ENCODE assay signal across 28 mouse cellular contexts in genomic region chr5:106643434-106643833, GRCm38 (mm10). TPM values are rescaled to one million over a fixed set of nuclear protein-coding genes. Genes with fewer than 3 reads are reported as not detected.
DNase-seq lines count a peak whose midpoint lies in the region; ATAC-seq and TF ChIP-seq lines count a peak whose summit lies in the region.
"Had no signal": no experiment of that assay in that cellular context is flagged by ENCODE, and none has a peak within 500 bp of the region (broad histone marks: within the 10 kb centered on the region; RNA-seq: fewer than 3 reads in every experiment).

No protein-coding gene starts in this region.

- H3K4me2 ChIP-seq in liver, embryonic 13.5 days: no peak overlapping the region
- no peak overlapping the region for H3K4me2 ChIP-seq in liver, postnatal 0 days (ENCODE audit: low read depth, low read length)
- H3K4me2 ChIP-seq in midbrain, embryonic 11.5 days: no peak overlapping the region
- H3K4me2 ChIP-seq in midbrain, embryonic 13.5 days (replicated peaks): no peak overlapping the region
- H3K4me2 ChIP-seq in intestine, embryonic 15.5 days (replicated peaks): no peak overlapping the region
- H3K4me2 ChIP-seq: embryonic facial prominence, embryonic 12.5 days; forebrain, embryonic 13.5 days had no signal

- intact Hi-C loops in gastrocnemius, adult 2 months (cut with DNase I): no loop called here
- intact Hi-C loops in gastrocnemius, postnatal 36 days (cut with DNase I): loop anchor here (10.0 kb wide), 1 partner anchor 279 kb away; no protein-coding TSS in a partner anchor

- H3K27ac ChIP-seq in gastrocnemius, adult 2 months: peak overlapping the region; percentile 20; the same call in 1 of the 2 replicates
- H3K27ac ChIP-seq in liver, embryonic 13.5 days: no peak overlapping the region
- no peak overlapping the region for H3K27ac ChIP-seq in liver, postnatal 0 days (ENCODE audit: low read depth)
- no peak overlapping the region for H3K27ac ChIP-seq in midbrain, embryonic 11.5 days (ENCODE audit: low read depth, low read length)
- H3K27ac ChIP-seq in midbrain, embryonic 13.5 days: no peak overlapping the region
- H3K27ac ChIP-seq in intestine, embryonic 15.5 days: no peak overlapping the region
- H3K27ac ChIP-seq: embryonic facial prominence, embryonic 10.5 days; embryonic facial prominence, embryonic 12.5 days; forebrain, embryonic 13.5 days had no signal

- peaks cover 10% of the 10 kb centered on the region for H3K4me1 ChIP-seq in liver, embryonic 13.5 days (replicated peaks)
- no peaks in the 10 kb centered on the region for H3K4me1 ChIP-seq in liver, postnatal 0 days (ENCODE audit: insufficient read depth)
- H3K4me1 ChIP-seq in midbrain, embryonic 11.5 days (ENCODE audit: control insufficient read depth, insufficient read depth, low read length): 0 out of 2 replicates have a peak, but pooled peaks cover 2% of the 10 kb centered on the region
- peaks cover 20% of the 10 kb centered on the region for H3K4me1 ChIP-seq in midbrain, embryonic 13.5 days (replicated peaks)
- no peaks in the 10 kb centered on the region for H3K4me1 ChIP-seq in intestine, embryonic 15.5 days (replicated peaks)
- H3K4me1 ChIP-seq: embryonic facial prominence, embryonic 10.5 days; embryonic facial prominence, embryonic 12.5 days had no signal

- no peaks in the 10 kb centered on the region for H3K36me3 ChIP-seq in liver, embryonic 13.5 days
- peaks cover 3% of the 10 kb centered on the region; the same call in 1 of the 2 replicates for H3K36me3 ChIP-seq in liver, postnatal 0 days (replicated peaks; ENCODE audit: insufficient read depth, low read length)
- no peaks in the 10 kb centered on the region for H3K36me3 ChIP-seq in midbrain, embryonic 11.5 days (ENCODE audit: control insufficient read depth, insufficient read depth, low read length)
- H3K36me3 ChIP-seq in midbrain, embryonic 13.5 days: peaks cover 4% of the 10 kb centered on the region; the same call in 1 of the 2 replicates
- no peaks in the 10 kb centered on the region for H3K36me3 ChIP-seq in intestine, embryonic 15.5 days

- H3K4me3 ChIP-seq in gastrocnemius, adult 2 months: no peak overlapping the region
- H3K4me3 ChIP-seq in liver, embryonic 13.5 days (replicated peaks): no peak overlapping the region
- H3K4me3 ChIP-seq in liver, postnatal 0 days (ENCODE audit: low read depth, low read length): no peak overlapping the region
- no peak overlapping the region for H3K4me3 ChIP-seq in midbrain, embryonic 11.5 days (ENCODE audit: low read depth, low read length)
- no peak overlapping the region for H3K4me3 ChIP-seq in midbrain, embryonic 13.5 days (replicated peaks)
- H3K4me3 ChIP-seq in intestine, embryonic 15.5 days (replicated peaks): no peak overlapping the region
- H3K4me3 ChIP-seq: embryonic facial prominence, embryonic 10.5 days; embryonic facial prominence, embryonic 12.5 days; forebrain, embryonic 13.5 days had no signal

- TF ChIP-seq CTCF in gastrocnemius, adult 2 months (IDR thresholded peaks at IDR 0.05): no peak
- TF ChIP-seq CTCF in liver, postnatal 0 days (IDR thresholded peaks at IDR 0.05; ENCODE audit: low read depth): no peak

- TF ChIP-seq EP300 in liver, postnatal 0 days (IDR thresholded peaks at IDR 0.05; ENCODE audit: low read depth): no peak

- peak; percentile 66 for ATAC-seq in liver, embryonic 13.5 days (ENCODE audit: low read depth)
- ATAC-seq in liver, postnatal 0 days: no peak
- no peak for ATAC-seq in midbrain, embryonic 11.5 days (ENCODE audit: low FRiP score)
- no peak for ATAC-seq in midbrain, embryonic 13.5 days
- ATAC-seq in intestine, embryonic 15.5 days: no peak
- ATAC-seq: activated CD4-positive, CD25-positive, alpha-beta regulatory T cell, adult 4 months; CD4-positive, CD25-positive, alpha-beta regulatory T cell, adult 4 months; forebrain, embryonic 13.5 days; Patski had no signal

- no peaks in the 10 kb centered on the region for H3K9me3 ChIP-seq in liver, embryonic 13.5 days (replicated peaks)
- no peaks in the 10 kb centered on the region for H3K9me3 ChIP-seq in liver, postnatal 0 days (ENCODE audit: low read length)
- H3K9me3 ChIP-seq in midbrain, embryonic 11.5 days (ENCODE audit: control insufficient read depth, low read length): no peaks in the 10 kb centered on the region
- no peaks in the 10 kb centered on the region for H3K9me3 ChIP-seq in midbrain, embryonic 13.5 days
- no peaks in the 10 kb centered on the region for H3K9me3 ChIP-seq in intestine, embryonic 15.5 days
- H3K9me3 ChIP-seq: embryonic facial prominence, embryonic 10.5 days; embryonic facial prominence, embryonic 12.5 days; forebrain, embryonic 13.5 days; G1E had no signal

- no peak for DNase-seq in gastrocnemius, adult 2 months
- no peak for DNase-seq in gastrocnemius, postnatal 36 days
- DNase-seq in liver, embryonic 13.5 days: no peak
- DNase-seq in liver, postnatal 0 days: no peak
- peak; percentile 44 for DNase-seq in midbrain, embryonic 11.5 days (ENCODE audit: low spot score, missing footprints)
- DNase-seq: adrenal gland, adult 8-10 months; adrenal gland, postnatal 14 days; adrenal gland, postnatal 36 days; B cell, adult 2 months; cerebellum, adult 11-12 months; cerebellum, adult 2 months; cerebellum, adult 9-10 months; cerebellum, postnatal 10 days; cerebellum, postnatal 25 days had no signal

- no peaks in the 10 kb centered on the region for H3K27me3 ChIP-seq in liver, embryonic 13.5 days
- H3K27me3 ChIP-seq in liver, postnatal 0 days (ENCODE audit: insufficient read depth, low read length): no peaks in the 10 kb centered on the region
- H3K27me3 ChIP-seq in midbrain, embryonic 11.5 days (ENCODE audit: control insufficient read depth, insufficient read depth, low read length): no peaks in the 10 kb centered on the region
- no peaks in the 10 kb centered on the region for H3K27me3 ChIP-seq in midbrain, embryonic 13.5 days
- H3K27me3 ChIP-seq in intestine, embryonic 15.5 days (replicated peaks): no peaks in the 10 kb centered on the region
- H3K27me3 ChIP-seq: CH12.LX; embryonic facial prominence, embryonic 12.5 days; forebrain, embryonic 13.5 days; Patski had no signal

- no peak overlapping the region for H3K9ac ChIP-seq in liver, embryonic 13.5 days
- H3K9ac ChIP-seq in liver, postnatal 0 days (replicated peaks): no peak overlapping the region
- H3K9ac ChIP-seq in midbrain, embryonic 11.5 days (ENCODE audit: low read length): no peak overlapping the region
- H3K9ac ChIP-seq in midbrain, embryonic 13.5 days (replicated peaks): no peak overlapping the region
- H3K9ac ChIP-seq in intestine, embryonic 15.5 days: no peak overlapping the region
- H3K9ac ChIP-seq: embryonic facial prominence, embryonic 12.5 days; forebrain, embryonic 13.5 days had no signal

- WGBS in liver, embryonic 13.5 days (ENCODE audit: insufficient replicate concordance): 52% methylated on average over 4 of the region's 4 CpGs
- WGBS in liver, postnatal 0 days (ENCODE audit: insufficient replicate concordance): 76% methylated on average over 4 of the region's 4 CpGs
- 91% methylated on average over 4 of the region's 4 CpGs for WGBS in midbrain, embryonic 11.5 days
- WGBS in midbrain, embryonic 13.5 days: 96% methylated on average over 4 of the region's 4 CpGs
- WGBS in intestine, embryonic 15.5 days: 84% methylated on average over 4 of the region's 4 CpGs

RNA-seq across cellular contexts. Expression of gene Gm17304, which starts 34.5 kb away (rescaled TPM):
- total RNA-seq in gastrocnemius, adult 2 months (2021): not detected
- not detected for total RNA-seq in gastrocnemius, postnatal 36 days (2021)
- not detected in 2 replicates for polyA plus RNA-seq in liver, embryonic 13.5 days (2015; fragmentation: Nextera tagmentation; extraction: Ambion mirVana)
- polyA plus RNA-seq in liver, postnatal 0 days (2015; fragmentation: Nextera tagmentation; extraction: Ambion mirVana): not detected in 2 replicates
- polyA plus RNA-seq in midbrain, embryonic 11.5 days (2014; fragmentation: Nextera tagmentation; extraction: Ambion mirVana): not detected in 2 replicates
- polyA plus RNA-seq in midbrain, embryonic 13.5 days (2015; fragmentation: Nextera tagmentation; extraction: Ambion mirVana): not detected in 2 replicates
- not detected in 2 replicates for polyA plus RNA-seq in intestine, embryonic 15.5 days (2015; fragmentation: Nextera tagmentation; extraction: Ambion mirVana)
- total RNA-seq: adrenal gland, adult 18-20 months; adrenal gland, adult 8-10 months; adrenal gland, postnatal 14 days; adrenal gland, postnatal 36 days; CH12.LX; G1E had no signal
- polyA plus RNA-seq: activated CD4-positive, CD25-positive, alpha-beta regulatory T cell, adult 4 months; CD4-positive, CD25-positive, alpha-beta regulatory T cell, adult 4 months; cerebellum, adult 2 months; cortical plate, adult 2 months; embryonic facial prominence, embryonic 10.5 days; embryonic facial prominence, embryonic 12.5 days; embryonic facial prominence, embryonic 14.5 days; forebrain, embryonic 11.5 days; forebrain, embryonic 13.5 days; G1E; Patski had no signal

RNA-seq across cellular contexts. Expression of gene Zfp644, which starts 53.7 kb away (rescaled TPM):
- total RNA-seq in gastrocnemius, adult 2 months (2021): 10 to 100 TPM; 51.2 to 55.7 TPM
- 10 to 100 TPM; 37.7 to 44.1 TPM for total RNA-seq in gastrocnemius, postnatal 36 days (2021)
- 18.4 and 24.6 TPM in 2 replicates for polyA plus RNA-seq in liver, embryonic 13.5 days (2015; fragmentation: Nextera tagmentation; extraction: Ambion mirVana)
- polyA plus RNA-seq in liver, postnatal 0 days (2015; fragmentation: Nextera tagmentation; extraction: Ambion mirVana): 15.7 and 19.8 TPM in 2 replicates
- polyA plus RNA-seq in midbrain, embryonic 11.5 days (2014; fragmentation: Nextera tagmentation; extraction: Ambion mirVana): 77.6 and 89.9 TPM in 2 replicates
- 84.5 and 89.7 TPM in 2 replicates for polyA plus RNA-seq in midbrain, embryonic 13.5 days (2015; fragmentation: Nextera tagmentation; extraction: Ambion mirVana)
- 41.8 and 55.7 TPM in 2 replicates for polyA plus RNA-seq in intestine, embryonic 15.5 days (2015; fragmentation: Nextera tagmentation; extraction: Ambion mirVana)
